Mouse (Mus musculus): ENCODE measurements around the gene Rell1. TPM values are rescaled to one million over a fixed set of nuclear protein-coding genes. Genes with fewer than 3 reads are reported as not detected.

Rell1 gene
- polyA plus RNA-seq (2016; fragmentation: Nextera tagmentation; extraction: Ambion mirVana): 13.9 and 14.0 TPM in 2 replicates

DNA sequence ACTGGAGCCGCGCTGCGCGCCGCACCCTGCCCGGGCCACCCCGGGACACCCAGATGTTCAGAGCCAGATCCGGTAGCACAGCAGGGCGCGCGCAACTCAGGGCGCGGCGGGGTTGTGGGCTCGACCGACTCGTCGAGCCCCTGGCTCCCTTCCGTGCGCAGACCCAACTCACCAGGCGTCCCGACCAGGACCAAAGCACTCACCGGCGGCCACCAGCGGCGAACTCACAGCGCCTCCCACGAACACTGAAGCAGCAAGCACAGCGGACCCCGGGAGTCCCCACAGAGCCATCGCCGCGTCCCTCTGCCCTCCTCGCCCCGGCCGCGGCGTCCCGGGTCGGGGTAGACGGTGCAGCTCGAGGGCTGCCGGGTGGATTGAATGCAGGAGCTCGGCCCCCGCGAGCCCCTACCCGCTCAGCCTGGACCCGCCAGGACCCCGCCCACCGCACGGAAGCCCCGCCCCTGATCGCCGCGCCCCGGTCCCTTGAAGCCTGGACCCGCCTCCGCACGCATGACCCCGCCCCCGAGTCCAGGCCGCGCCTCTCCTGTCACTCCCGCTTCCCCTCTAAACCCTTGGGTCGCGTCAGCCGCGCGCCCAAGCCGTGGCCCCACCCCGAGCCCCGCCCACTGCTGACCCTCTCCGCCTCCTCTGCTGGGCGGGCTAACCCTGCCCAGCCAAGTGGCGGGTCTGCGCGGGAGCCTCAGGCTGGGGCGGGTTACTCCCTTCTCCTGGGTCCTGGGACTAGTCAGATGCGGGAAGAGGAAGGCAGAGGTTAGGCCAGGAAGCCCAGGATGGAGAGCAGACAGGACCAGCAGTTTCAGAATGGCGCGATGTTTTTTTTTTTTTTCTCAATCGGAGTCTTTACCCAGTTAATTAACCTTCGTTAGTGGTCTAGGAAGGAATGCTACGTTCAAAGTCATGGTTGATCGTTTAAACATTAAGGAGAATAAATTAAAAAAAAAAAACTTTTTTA, at the start of gene Rell1:
Gene Rell1 (minus strand): TSS at position 455 of the 973 bp plus-strand sequence.
- 1% methylated on average over 85 of the region's 85 CpGs for WGBS
- no peaks in the 10 kb centered on the region for H3K27me3 ChIP-seq (replicated peaks; ENCODE audit: low read depth, poor library complexity, severe bottlenecking)

GRCm38 (mm10) chr5:64012596-64013366, 44.1 kb upstream of the Rell1 start:
- no peak overlapping the region for H3K4me3 ChIP-seq
- peak; percentile 53 for DNase-seq (ENCODE audit: low spot score)
- H3K36me3 ChIP-seq (replicated peaks): no peaks in the 10 kb centered on the region
- H3K9me3 ChIP-seq: no peaks in the 10 kb centered on the region
- no peak overlapping the region for H3K27ac ChIP-seq (replicated peaks)
- 46% methylated on average over 13 of the region's 13 CpGs for WGBS
- H3K4me1 ChIP-seq: peaks cover 3% of the 10 kb centered on the region; the same call in 1 of the 2 replicates
- H3K27me3 ChIP-seq (replicated peaks; ENCODE audit: low read depth, poor library complexity, severe bottlenecking): no peaks in the 10 kb centered on the region

More for the DNA sequence above, at the start of gene Rell1:
- Histone ChIP-seq H3K36me3 (replicated peaks) (no peaks in the 10 kb centered on the region), H3K4me3 (peak within 1 kb of the TSS; percentile 82), H3K4me1 (peaks cover 43% of the 10 kb centered on the region), H3K9me3 (no peaks in the 10 kb centered on the region), H3K27ac (replicated peaks) (peak within 1 kb of the TSS; percentile 91)
- peak; percentile 100 for DNase-seq (ENCODE audit: low spot score)

DNA sequence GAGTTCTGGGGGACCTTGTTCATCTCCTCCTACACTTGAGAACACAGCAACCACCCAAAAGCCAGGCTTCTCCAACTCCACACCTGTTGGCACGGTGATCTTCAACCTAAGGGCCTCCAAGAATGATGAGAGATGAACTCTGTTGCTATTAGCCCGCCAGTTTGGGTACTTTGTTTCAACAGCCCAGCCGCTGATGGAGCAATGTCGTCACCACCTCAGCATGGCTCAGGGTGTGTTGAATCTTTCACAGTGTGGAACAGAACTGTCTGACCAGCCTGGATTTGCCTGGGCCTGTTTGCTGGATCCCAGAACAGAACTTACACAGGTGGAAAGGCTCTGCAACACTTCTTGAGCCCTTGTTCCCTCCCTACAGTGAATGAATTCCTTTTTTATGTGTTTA, 37.9 kb upstream of the Rell1 start:
- H3K9me3 ChIP-seq: no peaks in the 10 kb centered on the region
- H3K27ac ChIP-seq (replicated peaks): no peak overlapping the region
- H3K4me3 ChIP-seq: no peak overlapping the region
- 77% methylated on average over 4 of the region's 4 CpGs for WGBS
- H3K27me3 ChIP-seq (replicated peaks; ENCODE audit: low read depth, poor library complexity, severe bottlenecking): no peaks in the 10 kb centered on the region
- H3K4me1 ChIP-seq: peaks cover 2% of the 10 kb centered on the region; the same call in 1 of the 2 replicates
- DNase-seq (ENCODE audit: low spot score): no peak
- H3K36me3 ChIP-seq (replicated peaks): no peaks in the 10 kb centered on the region

GRCm38 (mm10) chr5:64003302-64003701, 34.6 kb upstream of the Rell1 start:
- H3K36me3 ChIP-seq (replicated peaks): no peaks in the 10 kb centered on the region
- H3K4me3 ChIP-seq: no peak overlapping the region
- WGBS: 89% methylated on average over 8 of the region's 8 CpGs
- no peak overlapping the region for H3K27ac ChIP-seq (replicated peaks)
- no peak for DNase-seq (ENCODE audit: low spot score)
- peaks cover 6% of the 10 kb centered on the region; the same call in 1 of the 2 replicates for H3K4me1 ChIP-seq
- H3K9me3 ChIP-seq: no peaks in the 10 kb centered on the region
- no peaks in the 10 kb centered on the region for H3K27me3 ChIP-seq (replicated peaks; ENCODE audit: low read depth, poor library complexity, severe bottlenecking)

GRCm38 (mm10) chr5:63993865-63994264, 25.2 kb upstream of the Rell1 start:
- Histone ChIP-seq H3K27me3 (replicated peaks; ENCODE audit: low read depth, poor library complexity, severe bottlenecking) (no peaks in the 10 kb centered on the region), H3K4me1 (0 out of 2 replicates have a peak, but pooled peaks cover 2% of the 10 kb centered on the region), H3K27ac (replicated peaks) (no peak overlapping the region), H3K4me3 (no peak overlapping the region), H3K36me3 (replicated peaks) (no peaks in the 10 kb centered on the region), H3K9me3 (no peaks in the 10 kb centered on the region)
- 37% methylated on average over 3 of the region's 3 CpGs for WGBS
- no peak for DNase-seq (ENCODE audit: low spot score)

DNA sequence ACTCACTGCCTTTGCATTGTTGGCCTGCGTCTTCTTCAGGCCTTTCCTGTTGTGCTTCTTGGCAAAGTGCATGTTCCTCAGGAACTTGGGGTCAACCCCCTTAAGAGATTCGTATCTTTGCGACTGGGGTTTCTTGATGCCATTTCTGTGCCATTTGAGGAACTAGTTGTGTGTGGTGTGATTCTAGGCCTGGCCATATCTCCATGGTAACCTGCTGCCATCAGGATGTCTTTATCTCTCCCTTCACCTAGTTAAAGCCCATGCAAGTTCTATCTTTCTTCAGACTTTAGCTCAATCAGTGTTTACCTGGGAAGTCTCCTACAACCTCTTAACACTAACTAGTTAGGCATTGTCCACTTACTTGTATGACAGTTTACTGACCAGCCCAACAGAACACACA, 22.0 kb upstream of the Rell1 start:
- H3K4me1 ChIP-seq: 0 out of 2 replicates have a peak, but pooled peaks cover 2% of the 10 kb centered on the region
- no peak for DNase-seq (ENCODE audit: low spot score)
- no peak overlapping the region for H3K27ac ChIP-seq (replicated peaks)
- no peaks in the 10 kb centered on the region for H3K27me3 ChIP-seq (replicated peaks; ENCODE audit: low read depth, poor library complexity, severe bottlenecking)
- 95% methylated on average over 3 of the region's 3 CpGs for WGBS
- H3K9me3 ChIP-seq: no peaks in the 10 kb centered on the region
- no peak overlapping the region for H3K4me3 ChIP-seq
- no peaks in the 10 kb centered on the region for H3K36me3 ChIP-seq (replicated peaks)

GRCm38 (mm10) chr5:63986337-63986736, 17.6 kb upstream of the Rell1 start:
- H3K36me3 ChIP-seq (replicated peaks): no peaks in the 10 kb centered on the region
- no peak for DNase-seq (ENCODE audit: low spot score)
- no peaks in the 10 kb centered on the region for H3K27me3 ChIP-seq (replicated peaks; ENCODE audit: low read depth, poor library complexity, severe bottlenecking)
- 90% methylated on average over 6 of the region's 6 CpGs for WGBS
- H3K4me3 ChIP-seq: no peak overlapping the region
- no peak overlapping the region for H3K27ac ChIP-seq (replicated peaks)
- H3K9me3 ChIP-seq: no peaks in the 10 kb centered on the region
- no peaks in the 10 kb centered on the region for H3K4me1 ChIP-seq

DNA sequence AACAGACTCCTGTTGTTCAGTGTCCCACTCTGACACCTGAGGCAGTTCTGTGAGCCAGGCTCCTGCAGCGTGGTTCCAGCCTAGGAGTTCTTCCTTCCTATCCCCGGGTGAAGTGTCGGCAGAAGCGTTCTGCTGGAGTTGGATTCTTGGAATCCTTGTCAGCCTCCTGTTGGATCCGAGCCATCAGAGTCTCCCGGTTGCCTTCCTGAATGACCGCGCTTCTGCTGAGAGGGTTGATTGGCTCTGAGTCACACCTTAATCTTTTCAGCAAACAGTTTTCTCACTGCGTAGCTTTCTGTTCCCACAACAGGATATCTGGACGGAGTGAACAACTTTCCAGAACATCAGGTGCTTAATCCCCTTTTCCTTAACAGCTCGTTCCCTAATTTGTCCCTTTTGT, 13.6 kb upstream of the Rell1 start:
- no peaks in the 10 kb centered on the region for H3K4me1 ChIP-seq
- WGBS: 80% methylated on average over 11 of the region's 11 CpGs
- no peaks in the 10 kb centered on the region for H3K9me3 ChIP-seq
- no peaks in the 10 kb centered on the region for H3K36me3 ChIP-seq (replicated peaks)
- no peak overlapping the region for H3K27ac ChIP-seq (replicated peaks)
- no peak for DNase-seq (ENCODE audit: low spot score)
- no peaks in the 10 kb centered on the region for H3K27me3 ChIP-seq (replicated peaks; ENCODE audit: low read depth, poor library complexity, severe bottlenecking)
- H3K4me3 ChIP-seq: no peak overlapping the region

- no peak for DNase-seq (ENCODE audit: low spot score)
- no peaks in the 10 kb centered on the region for H3K9me3 ChIP-seq
- H3K36me3 ChIP-seq (replicated peaks): no peaks in the 10 kb centered on the region
- H3K27me3 ChIP-seq (replicated peaks; ENCODE audit: low read depth, poor library complexity, severe bottlenecking): no peaks in the 10 kb centered on the region
- H3K4me3 ChIP-seq: no peak overlapping the region
- WGBS: 41% methylated on average over 2 of the region's 2 CpGs
- H3K4me1 ChIP-seq: peaks cover 51% of the 10 kb centered on the region
- 0 out of 2 replicates have a peak overlapping the region, but pooled peaks have one; percentile 91 for H3K27ac ChIP-seq (replicated peaks)
These were observed 2.3 kb upstream of the Rell1 start for GRCm38 (mm10) chr5:63970991-63971390.

- no peaks in the 10 kb centered on the region for H3K36me3 ChIP-seq (replicated peaks)
- no peak for DNase-seq (ENCODE audit: low spot score)
- no peak overlapping the region for H3K4me3 ChIP-seq
- H3K9me3 ChIP-seq: no peaks in the 10 kb centered on the region
- WGBS: 9% methylated on average over 7 of the region's 7 CpGs
- no peaks in the 10 kb centered on the region for H3K27me3 ChIP-seq (replicated peaks; ENCODE audit: low read depth, poor library complexity, severe bottlenecking)
- peak overlapping the region; percentile 91 for H3K27ac ChIP-seq (replicated peaks)
- peaks cover 48% of the 10 kb centered on the region for H3K4me1 ChIP-seq
These were observed 1.6 kb upstream of the Rell1 start for GRCm38 (mm10) chr5:63970281-63970732.

DNA sequence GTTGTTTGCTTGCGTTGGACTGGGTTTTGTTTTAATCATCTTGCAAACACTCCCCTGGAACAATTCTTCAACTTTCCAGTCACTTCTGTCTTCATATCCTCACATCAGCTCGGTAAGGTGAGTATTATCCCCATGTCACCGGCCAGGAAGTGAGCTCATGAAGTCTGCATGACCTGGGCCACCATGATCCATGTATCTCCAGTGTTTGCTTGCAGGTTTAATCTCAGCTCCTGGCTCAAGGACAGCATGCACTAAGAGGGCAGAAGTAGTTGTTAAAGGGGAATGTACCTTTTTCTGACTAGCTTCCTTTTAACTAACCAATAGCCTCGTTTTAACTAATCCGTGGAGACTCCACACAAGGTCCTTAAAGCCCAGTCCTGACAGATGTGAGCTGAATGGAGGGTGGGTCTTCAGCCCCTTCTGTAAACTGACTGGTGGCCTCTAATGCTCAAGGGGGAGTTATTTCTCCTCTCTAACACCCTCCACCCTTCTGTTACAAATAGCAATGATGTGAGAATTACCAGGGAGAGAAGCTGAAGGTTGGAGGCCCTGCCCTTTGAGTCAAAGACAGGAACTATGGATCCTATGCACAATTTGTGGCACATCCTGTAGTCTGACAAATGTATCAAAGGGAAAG, 897 bp upstream of the Rell1 start:
- Histone ChIP-seq H3K4me3 (peak overlapping the region; percentile 82), H3K4me1 (peaks cover 45% of the 10 kb centered on the region), H3K27me3 (replicated peaks; ENCODE audit: low read depth, poor library complexity, severe bottlenecking) (no peaks in the 10 kb centered on the region), H3K9me3 (no peaks in the 10 kb centered on the region), H3K36me3 (replicated peaks) (no peaks in the 10 kb centered on the region), H3K27ac (replicated peaks) (peak overlapping the region; percentile 91)
- peak; percentile 30 for DNase-seq (ENCODE audit: low spot score)
- 24% methylated on average over 5 of the region's 5 CpGs for WGBS

DNA sequence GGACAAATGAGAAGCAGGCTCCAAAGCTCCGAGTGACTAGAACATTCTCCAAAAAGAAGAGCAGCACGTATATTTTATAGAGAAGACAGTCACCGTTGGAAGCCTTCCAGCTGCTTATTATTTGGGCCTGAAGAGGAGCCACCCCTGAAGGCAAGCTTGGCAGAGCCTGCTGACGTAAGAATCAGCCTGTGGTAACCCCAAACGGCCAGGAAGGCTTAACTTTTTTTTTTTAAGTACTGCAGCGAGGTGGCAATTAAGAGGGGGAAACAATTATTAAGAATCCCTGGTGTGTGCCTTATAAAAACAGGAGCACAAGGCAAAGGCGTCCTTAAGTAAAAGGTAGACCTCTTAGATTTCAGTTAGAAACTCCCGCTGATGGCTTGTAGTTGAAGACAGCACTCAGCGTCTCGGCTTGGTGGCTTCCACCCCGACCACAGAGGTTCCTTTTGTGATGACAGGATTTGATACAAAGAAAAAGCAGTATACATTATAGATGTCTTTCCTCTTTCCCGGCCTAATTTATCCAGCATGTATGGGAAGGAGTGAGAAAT, 1.0 kb downstream of the Rell1 start:
- DNase-seq (ENCODE audit: low spot score): no peak

More for the DNA sequence above, 1.0 kb downstream of the Rell1 start:
- peak overlapping the region; percentile 82 for H3K4me3 ChIP-seq
- H3K36me3 ChIP-seq (replicated peaks): 0 out of 2 replicates have a peak, but pooled peaks cover 3% of the 10 kb centered on the region
- no peaks in the 10 kb centered on the region for H3K27me3 ChIP-seq (replicated peaks; ENCODE audit: low read depth, poor library complexity, severe bottlenecking)
- H3K9me3 ChIP-seq: no peaks in the 10 kb centered on the region
- H3K4me1 ChIP-seq: peaks cover 47% of the 10 kb centered on the region
- H3K27ac ChIP-seq (replicated peaks): peak overlapping the region; percentile 91
- 4% methylated on average over 12 of the region's 12 CpGs for WGBS
